Mouse (Mus musculus): ENCODE data around the gene Gas2. TPM values are rescaled to one million over a fixed set of nuclear protein-coding genes. Genes with fewer than 3 reads are reported as not detected.

Gas2 gene
- total and polyA plus RNA-seq, 3 experiments: 2.3 to 4.3 (median 4.3) TPM

GRCm38 (mm10) chr7:51937337-51937736 lies 75.5 kb downstream of the Gas2 start:
- Histone ChIP-seq H3K27me3 (ENCODE audit: control insufficient read depth, insufficient read depth, low read length) (no peaks in the 10 kb centered on the region), H3K4me1 (ENCODE audit: control insufficient read depth, insufficient read depth, low read length) (no peaks in the 10 kb centered on the region), H3K27ac (no peak overlapping the region), H3K4me3 (no peak overlapping the region), H3K79me2 (replicated peaks; ENCODE audit: control insufficient read depth, insufficient read depth, low read length) (no peaks in the 10 kb centered on the region), H3K36me3 (ENCODE audit: control insufficient read depth, insufficient read depth, low read length) (no peaks in the 10 kb centered on the region), H3K9ac (ENCODE audit: low read depth, low read length) (no peak overlapping the region)
- no peak for TF ChIP-seq POLR2A (IDR thresholded peaks at IDR 0.05; ENCODE audit: insufficient read depth, low read depth, low read length)
- no peak for TF ChIP-seq CTCF (IDR thresholded peaks at IDR 0.05)
- TF ChIP-seq EP300 (IDR thresholded peaks at IDR 0.05; ENCODE audit: insufficient read depth, low read depth, low read length): no peak
- intact Hi-C loops (cut with DNase I): no loop called here
- WGBS: 56% methylated on average over 1 of the region's 1 CpGs
- no peak for DNase-seq

DNA sequence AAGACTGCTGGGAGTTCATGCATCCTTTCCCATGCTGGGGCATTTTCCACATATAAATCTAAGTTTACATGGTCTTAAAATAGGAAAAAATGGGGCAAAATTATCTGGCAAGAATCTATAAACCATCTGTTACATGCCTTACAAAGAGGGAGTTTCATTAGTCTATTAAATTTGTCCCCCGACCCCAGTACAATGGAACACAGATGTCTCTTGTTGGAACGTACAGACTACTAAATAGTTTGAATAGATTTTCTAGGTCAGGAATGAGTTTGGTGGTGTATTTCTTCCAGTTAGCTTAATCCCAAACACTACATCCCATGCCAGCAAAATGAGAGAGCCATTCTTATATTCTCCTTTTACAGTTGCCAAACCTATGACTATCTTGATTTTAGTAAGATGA lies 78.6 kb downstream of the Gas2 start:
- no peak overlapping the region for H3K4me3 ChIP-seq
- no peak for TF ChIP-seq EP300 (IDR thresholded peaks at IDR 0.05; ENCODE audit: insufficient read depth, low read depth, low read length)
- no peak for TF ChIP-seq POLR2A (IDR thresholded peaks at IDR 0.05; ENCODE audit: insufficient read depth, low read depth, low read length)
- no peak for TF ChIP-seq CTCF (IDR thresholded peaks at IDR 0.05)
- no peak for DNase-seq
- H3K27me3 ChIP-seq (ENCODE audit: control insufficient read depth, insufficient read depth, low read length): no peaks in the 10 kb centered on the region
- intact Hi-C loops (cut with DNase I): no loop called here
- no peak overlapping the region for H3K27ac ChIP-seq
- H3K79me2 ChIP-seq (replicated peaks; ENCODE audit: control insufficient read depth, insufficient read depth, low read length): no peaks in the 10 kb centered on the region
- no peak overlapping the region for H3K9ac ChIP-seq (ENCODE audit: low read depth, low read length)
- H3K4me1 ChIP-seq (ENCODE audit: control insufficient read depth, insufficient read depth, low read length): no peaks in the 10 kb centered on the region
- WGBS: 93% methylated on average over 2 of the region's 2 CpGs
- H3K36me3 ChIP-seq (ENCODE audit: control insufficient read depth, insufficient read depth, low read length): no peaks in the 10 kb centered on the region

DNA sequence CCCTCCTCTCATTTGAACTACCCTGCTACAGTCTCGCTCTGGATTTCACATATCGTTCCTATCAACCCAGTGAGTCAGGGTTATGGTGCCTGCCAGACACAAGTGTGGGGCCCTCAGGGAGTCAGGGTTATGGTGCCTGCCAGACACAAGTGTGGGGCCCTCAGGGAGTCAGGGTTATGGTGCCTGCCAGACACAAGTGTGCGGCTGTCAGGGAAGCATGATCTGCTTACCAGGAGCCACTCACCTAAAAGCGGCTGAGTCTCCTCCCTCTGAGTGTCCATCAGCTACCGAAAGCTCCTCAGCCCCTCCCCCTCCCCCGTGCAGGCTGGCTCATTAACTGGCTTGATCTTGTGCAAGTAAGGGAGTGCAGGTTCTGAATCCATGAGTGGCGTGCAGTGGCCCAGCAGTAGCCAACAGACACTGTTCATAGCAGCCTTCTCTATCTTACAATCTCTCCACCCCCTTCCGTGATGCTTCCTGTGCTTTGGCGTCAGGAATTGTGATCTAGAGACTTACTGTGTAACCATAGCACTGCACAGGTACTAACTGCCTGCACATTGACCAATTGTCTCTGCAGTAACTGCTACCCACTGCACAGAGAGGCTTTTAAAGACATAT lies 93.7 kb downstream of the Gas2 start:
- Histone ChIP-seq H3K27me3 (ENCODE audit: control insufficient read depth, insufficient read depth, low read length) (no peaks in the 10 kb centered on the region), H3K4me3 (no peak overlapping the region), H3K36me3 (ENCODE audit: control insufficient read depth, insufficient read depth, low read length) (no peaks in the 10 kb centered on the region), H3K9ac (ENCODE audit: low read depth, low read length) (no peak overlapping the region), H3K79me2 (replicated peaks; ENCODE audit: control insufficient read depth, insufficient read depth, low read length) (no peaks in the 10 kb centered on the region), H3K27ac (no peak overlapping the region), H3K4me1 (ENCODE audit: control insufficient read depth, insufficient read depth, low read length) (peaks cover 3% of the 10 kb centered on the region; the same call in 1 of the 2 replicates)
- no peak for TF ChIP-seq EP300 (IDR thresholded peaks at IDR 0.05; ENCODE audit: insufficient read depth, low read depth, low read length)
- TF ChIP-seq POLR2A (IDR thresholded peaks at IDR 0.05; ENCODE audit: insufficient read depth, low read depth, low read length): no peak
- TF ChIP-seq CTCF (IDR thresholded peaks at IDR 0.05): no peak
- WGBS: 41% methylated on average over 9 of the region's 9 CpGs
- no peak for DNase-seq
- intact Hi-C loops (cut with DNase I): no loop called here

GRCm38 (mm10) chr7:51957766-51958165 lies 96.0 kb downstream of the Gas2 start:
- Histone ChIP-seq H3K4me3 (no peak overlapping the region), H3K36me3 (ENCODE audit: control insufficient read depth, insufficient read depth, low read length) (no peaks in the 10 kb centered on the region), H3K79me2 (replicated peaks; ENCODE audit: control insufficient read depth, insufficient read depth, low read length) (no peaks in the 10 kb centered on the region), H3K9ac (ENCODE audit: low read depth, low read length) (no peak overlapping the region), H3K27ac (no peak overlapping the region), H3K4me1 (ENCODE audit: control insufficient read depth, insufficient read depth, low read length) (peaks cover 3% of the 10 kb centered on the region; the same call in 1 of the 2 replicates), H3K27me3 (ENCODE audit: control insufficient read depth, insufficient read depth, low read length) (no peaks in the 10 kb centered on the region)
- intact Hi-C loops (cut with DNase I): no loop called here
- TF ChIP-seq POLR2A (IDR thresholded peaks at IDR 0.05; ENCODE audit: insufficient read depth, low read depth, low read length) (no peak), CTCF (IDR thresholded peaks at IDR 0.05) (no peak), EP300 (IDR thresholded peaks at IDR 0.05; ENCODE audit: insufficient read depth, low read depth, low read length) (no peak)
- no peak for DNase-seq

DNA sequence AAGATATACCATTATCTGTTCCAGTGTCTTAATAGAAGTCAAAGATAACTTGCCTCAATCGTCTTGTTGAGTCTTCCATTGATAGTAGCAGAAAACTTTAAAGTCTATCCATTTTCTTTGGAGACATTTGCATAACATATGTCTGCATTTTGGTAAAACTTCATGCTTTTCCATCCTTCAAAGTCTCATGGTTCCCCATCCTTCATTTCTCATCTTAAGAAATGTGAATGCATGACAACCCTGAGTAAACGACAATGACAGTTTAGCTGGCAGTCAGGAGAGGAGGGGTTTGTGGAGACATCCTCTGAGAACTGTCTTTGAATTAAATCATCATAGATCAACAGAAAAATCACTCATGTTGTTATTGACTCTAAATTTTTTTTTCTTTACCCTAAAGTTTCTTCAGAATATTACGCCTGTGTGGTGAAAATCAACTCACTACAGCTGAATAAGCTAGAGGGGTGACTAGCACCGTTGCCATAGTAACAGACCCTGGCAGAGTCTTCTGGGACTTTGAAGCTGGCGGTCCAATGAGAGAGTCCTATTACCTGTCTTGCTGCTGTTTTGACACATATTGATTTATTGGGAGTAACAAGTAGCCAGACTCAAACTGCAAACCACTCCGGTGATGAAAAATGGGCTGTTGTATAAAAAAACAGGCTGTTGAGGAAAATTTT lies 99.0 kb downstream of the Gas2 start:
- Histone ChIP-seq H3K27ac (no peak overlapping the region), H3K4me3 (no peak overlapping the region), H3K79me2 (replicated peaks; ENCODE audit: control insufficient read depth, insufficient read depth, low read length) (no peaks in the 10 kb centered on the region), H3K9ac (ENCODE audit: low read depth, low read length) (no peak overlapping the region), H3K27me3 (ENCODE audit: control insufficient read depth, insufficient read depth, low read length) (no peaks in the 10 kb centered on the region), H3K36me3 (ENCODE audit: control insufficient read depth, insufficient read depth, low read length) (no peaks in the 10 kb centered on the region), H3K4me1 (ENCODE audit: control insufficient read depth, insufficient read depth, low read length) (no peaks in the 10 kb centered on the region)
- DNase-seq: no peak
- 86% methylated on average over 6 of the region's 6 CpGs for WGBS
- TF ChIP-seq POLR2A (IDR thresholded peaks at IDR 0.05; ENCODE audit: insufficient read depth, low read depth, low read length) (no peak), EP300 (IDR thresholded peaks at IDR 0.05; ENCODE audit: insufficient read depth, low read depth, low read length) (no peak), CTCF (IDR thresholded peaks at IDR 0.05) (no peak)
- intact Hi-C loops (cut with DNase I): no loop called here

- no peaks in the 10 kb centered on the region for H3K36me3 ChIP-seq (ENCODE audit: control insufficient read depth, insufficient read depth, low read length)
- H3K27me3 ChIP-seq (ENCODE audit: control insufficient read depth, insufficient read depth, low read length): no peaks in the 10 kb centered on the region
- intact Hi-C loops (cut with DNase I): no loop called here
- H3K27ac ChIP-seq: no peak overlapping the region
- no peaks in the 10 kb centered on the region for H3K4me1 ChIP-seq (ENCODE audit: control insufficient read depth, insufficient read depth, low read length)
- no peak overlapping the region for H3K9ac ChIP-seq (ENCODE audit: low read depth, low read length)
- no peak for DNase-seq
- TF ChIP-seq CTCF (IDR thresholded peaks at IDR 0.05) (no peak), POLR2A (IDR thresholded peaks at IDR 0.05; ENCODE audit: insufficient read depth, low read depth, low read length) (no peak), EP300 (IDR thresholded peaks at IDR 0.05; ENCODE audit: insufficient read depth, low read depth, low read length) (no peak)
- WGBS: 84% methylated on average over 10 of the region's 10 CpGs
- H3K4me3 ChIP-seq: no peak overlapping the region
- H3K79me2 ChIP-seq (replicated peaks; ENCODE audit: control insufficient read depth, insufficient read depth, low read length): no peaks in the 10 kb centered on the region
Measured at GRCm38 (mm10) chr7:51962219-51962952, 100.6 kb downstream of the Gas2 start.
